Mouse (Mus musculus): Measurements from ENCODE around the gene Iqcc.

Iqcc gene

GRCm38 (mm10) chr4:129622120-129622802 lies 3.4 kb upstream of the Iqcc start:
- no peak for DNase-seq (ENCODE audit: low spot score)

- DNase-seq (ENCODE audit: low spot score): no peak
These were observed 2.5 kb upstream of the Iqcc start for GRCm38 (mm10) chr4:129621283-129621841.

- no peak for DNase-seq (ENCODE audit: low spot score)
These were observed 1.8 kb upstream of the Iqcc start for GRCm38 (mm10) chr4:129620419-129621282.

- DNase-seq (ENCODE audit: low spot score): no peak
These were observed 868 bp downstream of the Iqcc start for GRCm38 (mm10) chr4:129618031-129618430.

GRCm38 (mm10) chr4:129617121-129617641 lies 1.7 kb downstream of the Iqcc start:
- no peak for DNase-seq (ENCODE audit: low spot score)

- no peak for DNase-seq (ENCODE audit: low spot score)
These were observed 2.3 kb downstream of the Iqcc start for GRCm38 (mm10) chr4:129616631-129617030.

GRCm38 (mm10) chr4:129615801-129616290 lies 3.1 kb downstream of the Iqcc start:
- no peak for DNase-seq (ENCODE audit: low spot score)

- no peak for DNase-seq (ENCODE audit: low spot score)
These were observed 4.8 kb downstream of the Iqcc start, which contains the start of gene Dcdc2b for GRCm38 (mm10) chr4:129614093-129614492. Gene Dcdc2b, minus strand, starts transcription at chr4:129614257.

GRCm38 (mm10) chr4:129610472-129610871 lies 8.4 kb downstream of the Iqcc start:
- no peak for DNase-seq (ENCODE audit: low spot score)

- no peak for DNase-seq (ENCODE audit: low spot score)
These were observed 8.9 kb downstream of the Iqcc start for GRCm38 (mm10) chr4:129610026-129610425.

- no peak for DNase-seq (ENCODE audit: low spot score)
These were observed 9.7 kb downstream of the Iqcc start for GRCm38 (mm10) chr4:129609139-129609631.

- peak; percentile 92 for DNase-seq (ENCODE audit: low spot score)
These were observed 10.4 kb downstream of the Iqcc start for GRCm38 (mm10) chr4:129608426-129609025.

- peak; percentile 92 for DNase-seq (ENCODE audit: low spot score)
These were observed 18.4 kb downstream of the Iqcc start, which contains the start of the genes Eif3i and Tmem234 for GRCm38 (mm10) chr4:129600233-129601158. Gene Eif3i, minus strand, starts transcription at chr4:129600648. Gene Tmem234, plus strand, starts transcription at chr4:129600668.

- DNase-seq (ENCODE audit: low spot score): no peak
These were observed 30.0 kb downstream of the Iqcc start for GRCm38 (mm10) chr4:129588865-129589264.

GRCm38 (mm10) chr4:129586943-129587342 lies 32.0 kb downstream of the Iqcc start:
- DNase-seq (ENCODE audit: low spot score): no peak

GRCm38 (mm10) chr4:129585773-129586172 lies 33.1 kb downstream of the Iqcc start:
- DNase-seq (ENCODE audit: low spot score): no peak

GRCm38 (mm10) chr4:129584884-129585608 lies 33.9 kb downstream of the Iqcc start:
- peak; percentile 90 for DNase-seq (ENCODE audit: low spot score)

GRCm38 (mm10) chr4:129584370-129584769 lies 34.5 kb downstream of the Iqcc start:
- no peak for DNase-seq (ENCODE audit: low spot score)

- no peak for DNase-seq (ENCODE audit: low spot score)
These were observed 36.6 kb downstream of the Iqcc start for GRCm38 (mm10) chr4:129582251-129582650.

- no peak for DNase-seq (ENCODE audit: low spot score)
These were observed 38.6 kb downstream of the Iqcc start for GRCm38 (mm10) chr4:129580347-129580746.
